Mouse (Mus musculus) retina, adult 2 months (tissue): ENCODE measurements around the gene Cdt1.

Experiments
- DNase-seq: peaks from one replicate; pipeline ENCODE4 v3.0.0-alpha.2; 2012; ENCODE audit warnings: low read depth, low spot score

The Cdt1 gene

DNA sequence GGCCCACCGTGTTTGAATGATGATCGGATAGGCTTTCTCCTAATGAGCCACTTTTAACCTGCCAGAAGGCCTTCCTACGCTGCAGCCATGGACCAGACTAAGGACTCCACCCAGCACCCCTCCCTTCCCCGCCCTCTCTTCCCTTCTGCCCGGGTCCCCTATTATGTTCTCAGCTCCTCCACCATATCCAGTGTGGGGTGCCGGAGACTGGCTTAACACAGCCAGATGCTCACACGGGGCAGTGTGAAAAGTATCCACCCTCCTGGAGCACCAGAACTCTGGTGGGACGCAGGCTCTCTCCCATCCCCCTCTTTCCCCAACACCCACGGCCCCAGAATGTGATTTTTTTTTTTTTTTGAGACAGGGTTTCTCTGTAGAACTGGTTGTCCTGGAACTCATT is 5.8 kb downstream of the Cdt1 start:
- DNase-seq, result no peak

DNA sequence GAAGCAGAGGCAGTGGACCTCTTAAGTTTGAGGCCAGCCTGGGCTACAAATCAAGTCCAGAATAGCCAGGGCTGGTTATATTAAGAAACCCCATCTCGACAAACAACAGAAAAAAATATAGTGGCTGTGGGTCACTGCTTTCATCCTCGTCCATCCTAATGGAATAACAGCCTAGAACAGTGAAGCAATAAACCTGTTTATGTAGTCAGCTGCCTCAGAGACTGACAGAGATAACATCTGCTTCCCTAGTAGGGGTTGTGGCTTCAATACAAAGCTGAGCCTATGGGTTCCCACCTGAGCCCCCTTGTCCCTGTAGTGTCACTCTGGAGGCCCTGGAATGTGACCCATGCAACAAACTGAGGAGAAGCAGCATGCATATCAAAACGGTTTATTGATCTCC is 6.4 kb downstream of the Cdt1 start:
- DNase-seq, result no peak

GRCm38 (mm10) chr8:122574667-122575251 is 6.9 kb downstream of the Cdt1 start:
- DNase-seq, result no peak

- no peak for DNase-seq
These were observed 7.5 kb downstream of the Cdt1 start for GRCm38 (mm10) chr8:122575286-122575685.

DNA sequence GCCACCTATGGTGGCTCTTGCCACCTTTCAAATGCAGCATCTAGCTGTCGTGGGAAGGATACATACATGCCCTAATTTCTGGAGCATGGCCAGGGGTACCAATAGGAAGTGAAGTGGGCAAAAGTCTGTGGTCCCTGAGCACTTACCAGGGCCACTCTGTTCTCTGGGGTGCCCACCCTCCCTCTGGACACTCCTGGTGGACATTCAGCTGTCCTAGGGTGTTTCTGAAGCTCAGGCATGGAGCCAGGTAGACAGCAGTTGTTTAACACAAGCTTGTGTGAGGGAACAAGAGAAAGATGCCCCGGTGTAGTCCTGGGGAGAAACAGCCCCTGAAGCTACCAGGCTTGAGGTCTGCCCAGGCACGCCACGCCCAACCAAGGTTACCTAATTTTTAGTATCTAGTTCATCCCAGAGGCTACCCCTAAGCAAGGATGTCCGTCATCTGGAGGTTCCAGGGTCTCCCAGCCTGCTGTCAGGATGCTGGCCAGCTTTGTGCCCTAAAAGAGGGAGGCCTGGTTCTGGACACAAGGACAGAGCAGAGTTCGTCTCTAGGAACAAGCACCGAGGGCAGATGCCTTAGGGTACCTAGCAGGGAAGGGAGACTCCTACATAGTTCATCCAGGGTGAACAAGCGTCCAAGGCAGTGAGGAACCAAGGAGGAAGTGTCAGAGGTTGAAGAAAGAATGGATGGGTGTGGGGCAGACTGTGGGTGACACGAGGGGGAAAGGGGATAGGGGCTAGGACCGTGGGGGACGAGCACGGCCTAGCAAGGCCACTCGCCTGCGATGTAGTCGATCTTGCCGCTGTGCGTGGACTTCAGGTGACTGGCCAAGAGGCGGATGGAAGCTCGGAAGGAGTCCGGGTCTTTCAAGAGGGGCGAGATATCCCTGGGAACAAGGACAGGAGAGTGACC is 8.2 kb downstream of the Cdt1 start:
- DNase-seq, result no peak

DNA sequence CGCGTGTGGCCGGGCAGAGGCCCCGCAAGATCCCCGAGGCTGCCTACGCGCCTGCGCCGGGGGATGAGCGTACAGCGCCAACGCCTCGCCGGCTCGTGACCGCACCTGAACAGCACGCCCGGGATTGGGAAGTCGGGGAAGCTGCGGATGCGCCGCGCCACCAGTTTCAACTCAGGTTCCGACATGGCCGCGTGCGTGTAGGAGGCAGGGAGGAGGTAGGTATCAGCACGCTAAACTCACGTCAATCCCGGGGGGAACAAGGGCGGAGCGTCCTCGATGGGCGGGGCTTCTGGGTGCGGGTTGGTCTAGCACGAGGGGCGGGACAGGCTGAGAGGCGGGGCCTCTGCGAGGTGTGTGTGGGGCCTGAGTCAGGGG is 8.8 kb downstream of the Cdt1 start, which contains the start of gene Aprt:
Gene Aprt (minus strand): TSS at position 262 of the 375 bp plus-strand sequence.
- DNase-seq, result peak; percentile 82

DNA sequence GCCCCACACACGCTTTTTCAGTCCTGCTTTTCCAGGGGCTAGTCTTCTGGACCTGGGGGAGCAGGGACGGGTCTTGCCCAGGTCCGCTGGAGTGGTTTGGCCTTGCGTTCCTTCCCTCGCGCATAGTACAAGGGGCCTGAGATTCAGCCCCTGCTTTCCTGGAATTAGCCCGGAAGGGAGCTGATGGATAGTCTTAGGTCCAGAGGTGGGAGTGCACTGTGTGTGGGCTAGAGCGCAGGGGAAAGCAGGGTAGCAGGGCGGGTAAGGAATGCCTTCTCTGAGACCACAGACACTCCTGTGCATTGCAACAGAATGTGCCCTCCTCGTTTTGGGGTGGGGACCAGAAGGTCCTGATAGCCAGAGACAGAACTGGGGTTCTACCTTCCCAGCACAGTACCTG is 9.3 kb downstream of the Cdt1 start:
- no peak for DNase-seq

- DNase-seq, result no peak
These were observed 11.4 kb downstream of the Cdt1 start for GRCm38 (mm10) chr8:122579196-122579595.

DNA sequence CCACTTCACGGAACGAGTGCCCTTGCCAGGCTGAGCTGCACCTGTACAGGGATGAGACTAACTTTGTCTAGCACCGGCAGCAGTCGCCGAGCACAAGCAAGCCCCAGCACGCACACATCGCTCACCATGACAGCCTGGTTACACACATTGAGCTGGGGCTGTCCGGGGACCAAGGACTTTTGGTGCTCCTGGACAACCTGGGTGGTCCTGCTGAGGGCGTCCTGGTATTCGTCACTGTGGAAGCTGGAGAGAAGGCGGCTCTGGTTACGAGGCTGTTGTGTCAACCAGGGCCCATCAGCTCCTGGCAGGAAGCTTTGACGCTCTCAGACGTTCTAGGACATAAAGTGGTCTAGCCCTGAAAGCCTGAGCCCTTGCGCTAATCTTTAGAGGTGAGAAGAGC is 13.1 kb downstream of the Cdt1 start:
- DNase-seq, result no peak

GRCm38 (mm10) chr8:122584981-122585380 is 17.2 kb downstream of the Cdt1 start:
- DNase-seq, result no peak

DNA sequence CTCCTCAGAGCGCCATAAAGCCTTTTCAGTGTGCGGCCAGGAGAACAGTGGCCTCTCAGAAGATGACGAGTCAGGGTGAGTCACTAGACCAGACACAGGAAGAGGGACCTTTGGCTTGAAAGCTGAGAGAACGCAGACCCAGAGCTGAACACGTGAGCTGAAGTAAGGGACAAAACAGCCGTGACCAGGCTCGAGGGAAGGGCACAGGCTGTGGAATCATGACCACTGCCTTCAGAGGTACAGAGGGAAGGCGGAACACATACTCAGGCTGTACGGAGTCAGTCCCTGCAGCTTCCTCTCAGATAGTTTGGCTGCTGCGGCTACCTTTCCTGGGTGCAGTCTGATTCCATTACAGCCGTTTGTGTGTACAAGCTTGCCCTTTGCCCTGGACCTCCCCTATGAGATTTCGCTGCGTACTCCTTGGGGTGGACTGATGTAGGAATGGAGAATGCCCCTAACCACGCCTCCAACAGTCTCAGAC is 17.6 kb downstream of the Cdt1 start:
- no peak for DNase-seq

- DNase-seq, result no peak
These were observed 18.4 kb downstream of the Cdt1 start for GRCm38 (mm10) chr8:122586171-122586570.

- DNase-seq, result no peak
These were observed 18.9 kb downstream of the Cdt1 start for GRCm38 (mm10) chr8:122586749-122587148.

- DNase-seq, result no peak
These were observed 25.4 kb downstream of the Cdt1 start for GRCm38 (mm10) chr8:122593240-122593639.

GRCm38 (mm10) chr8:122593783-122594507 is 26.1 kb downstream of the Cdt1 start:
- no peak for DNase-seq

DNA sequence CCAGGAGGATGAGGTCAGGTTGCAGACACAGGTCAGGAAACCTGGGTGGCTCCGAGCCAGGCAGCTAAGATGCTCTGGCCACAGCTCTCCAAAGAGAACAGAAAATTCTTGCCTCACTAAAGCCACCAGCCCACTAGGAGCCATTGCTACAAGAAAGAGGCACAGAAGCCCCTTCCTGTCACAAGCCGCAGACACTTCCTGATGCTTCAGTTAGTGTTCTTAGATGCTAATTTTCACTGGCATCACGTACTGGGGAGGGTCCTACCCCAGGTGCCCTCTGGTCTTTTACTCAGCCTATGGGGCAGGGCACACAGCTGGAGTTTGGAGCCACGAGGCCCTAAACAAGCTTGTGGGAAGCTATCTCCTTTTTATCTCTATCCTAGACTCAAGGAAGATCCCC is 28.2 kb downstream of the Cdt1 start:
- no peak for DNase-seq

DNA sequence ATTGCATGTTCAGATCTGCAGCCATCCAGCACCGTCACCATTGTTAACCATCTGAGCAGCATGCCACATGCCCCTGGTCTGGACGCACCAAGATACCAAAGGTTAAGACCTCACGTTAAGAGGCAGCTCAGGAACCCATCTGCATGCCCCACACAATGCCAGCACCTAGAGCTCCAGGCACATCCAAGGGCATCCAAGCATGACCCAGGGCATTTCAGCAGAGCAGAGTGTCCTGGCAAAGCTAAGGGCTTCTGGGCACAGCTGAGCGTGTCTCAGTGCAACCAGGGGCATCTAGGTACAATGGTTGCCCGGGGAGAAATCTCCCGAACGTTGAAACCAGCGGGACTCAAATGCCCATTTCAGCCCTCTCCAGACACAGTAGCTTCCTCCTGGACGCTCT is 32.9 kb downstream of the Cdt1 start:
- no peak for DNase-seq

DNA sequence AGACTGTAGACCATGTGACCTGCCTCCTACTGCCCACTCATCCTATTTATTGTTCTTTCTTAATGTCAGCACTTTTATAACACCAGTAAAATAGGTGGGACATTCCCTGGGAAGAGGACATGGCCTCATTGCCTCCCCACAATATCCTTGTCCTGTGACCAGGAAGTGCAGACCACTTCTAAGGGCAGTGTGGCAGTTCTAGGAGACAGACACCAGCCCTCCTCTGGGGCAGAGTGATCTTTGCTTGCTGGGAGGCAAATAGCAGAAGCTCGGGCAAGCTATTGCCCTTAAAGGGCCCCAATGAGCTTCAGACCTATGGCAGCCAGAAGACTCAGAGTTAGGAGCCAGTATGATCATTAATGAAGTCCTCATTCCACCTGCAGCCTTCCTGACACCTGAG is 36.8 kb downstream of the Cdt1 start:
- no peak for DNase-seq

DNA sequence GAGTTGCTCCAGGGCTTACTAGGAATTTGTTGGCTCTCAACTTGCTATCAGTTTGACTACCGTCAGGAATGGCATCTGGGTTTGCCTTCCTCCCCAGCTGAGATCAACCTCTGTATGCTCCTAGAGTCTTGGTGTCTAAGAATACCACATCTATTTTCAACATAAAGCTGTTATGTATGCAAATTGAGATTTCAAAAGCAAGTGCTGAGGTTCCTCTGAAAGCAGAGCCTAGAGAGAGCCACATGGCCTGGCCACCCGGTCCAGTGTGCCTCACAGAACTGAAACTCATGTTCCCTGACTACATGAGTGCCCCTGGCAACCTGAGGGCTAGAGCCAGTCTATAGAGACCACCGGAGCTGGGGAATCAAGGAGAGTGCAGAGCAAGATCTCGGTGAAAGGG is 37.6 kb downstream of the Cdt1 start:
- DNase-seq, result no peak

- DNase-seq, result no peak
These were observed 39.0 kb downstream of the Cdt1 start for GRCm38 (mm10) chr8:122606810-122607209.

DNA sequence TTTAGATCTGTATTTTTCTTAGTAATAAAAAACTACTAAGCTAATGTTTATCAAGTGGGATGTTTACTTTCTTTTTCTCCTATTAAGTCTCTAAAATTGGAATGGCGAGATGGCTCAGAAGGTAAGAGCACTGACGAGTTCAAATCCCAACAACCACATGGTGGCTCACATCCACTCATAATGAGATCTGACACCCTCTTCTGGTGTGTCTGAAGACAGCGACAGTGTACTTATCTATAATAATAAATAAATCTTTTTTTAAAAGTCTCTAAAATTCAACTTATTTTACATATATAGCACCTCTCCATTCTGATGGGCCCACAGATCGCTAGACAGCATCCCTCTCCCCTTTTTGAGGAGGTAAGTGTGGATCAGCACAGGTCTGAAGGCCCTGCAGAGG is 42.4 kb downstream of the Cdt1 start:
- no peak for DNase-seq

DNA sequence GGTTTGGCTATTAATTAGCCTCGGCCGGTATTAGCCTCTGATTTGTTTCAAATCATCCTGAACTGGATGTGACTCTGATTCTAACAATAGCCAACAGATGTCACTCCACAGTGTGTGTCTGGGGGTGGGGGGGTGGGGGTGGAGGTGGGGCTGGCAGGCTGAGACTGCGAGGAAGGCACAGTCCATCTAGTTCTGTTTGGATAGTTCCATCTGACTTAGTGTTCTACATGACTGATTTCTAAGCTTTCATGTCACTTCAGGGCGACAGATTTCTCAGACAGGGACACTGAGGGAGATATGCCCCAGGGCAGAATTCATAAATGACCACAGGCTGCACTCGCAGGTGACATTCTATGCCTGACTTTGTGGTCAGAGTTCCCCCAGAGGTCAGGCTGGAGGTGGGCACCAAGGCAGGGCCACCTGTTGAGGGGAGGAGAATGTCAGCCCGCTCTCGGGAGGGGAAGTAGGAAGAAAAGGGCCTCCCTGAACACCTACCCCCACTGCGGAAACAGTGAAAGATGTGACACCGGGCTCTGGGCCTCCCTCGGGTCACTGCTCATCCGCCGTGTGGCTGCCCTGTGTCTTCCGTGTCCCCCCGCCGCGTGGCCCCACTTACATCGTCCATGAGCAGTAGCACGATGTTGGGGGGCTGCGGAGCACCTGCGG is 42.9 kb downstream of the Cdt1 start:
- DNase-seq, result no peak
